Mouse (Mus musculus) ES-Bruce4 (cell line): ENCODE data around the gene Gm3233.
"Not testable (repeated sequence)": the region's sequence is repeated elsewhere in the genome, so short reads cannot be mapped to it uniquely, and the experiment has no call there.

Source experiments
- CTCF ChIP-seq: IDR thresholded peaks from one replicate; pipeline ENCODE4 v1.8.1; 2011; ENCODE audit warnings: low read depth, low read length
- POLR2A ChIP-seq: IDR thresholded peaks from one replicate; pipeline ENCODE4 v1.8.1; 2011; ENCODE audit warnings: low read length; ENCODE audit not compliant: insufficient read depth

DNA sequence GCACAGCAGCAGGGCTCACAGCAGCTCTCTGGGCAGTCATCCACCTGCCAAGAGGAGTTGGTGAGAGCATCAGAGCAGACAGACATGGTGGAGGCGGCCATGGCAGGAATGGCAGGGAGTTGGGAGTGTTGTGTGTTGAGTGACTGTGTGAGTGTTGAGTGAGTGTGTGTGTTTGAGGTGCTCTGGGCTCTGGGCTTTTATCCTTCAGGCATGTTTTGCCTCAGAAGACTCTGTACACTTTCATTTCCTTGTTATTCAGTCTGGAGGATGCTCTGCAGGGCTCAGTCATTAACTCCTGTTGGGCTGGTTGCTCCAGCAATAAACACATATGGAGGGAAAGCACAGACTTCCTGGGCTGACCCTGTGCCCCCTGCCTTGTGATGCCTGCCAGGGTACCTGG lies 11.7 kb upstream of the Gm3233 start, which contains the start of gene Gm3238:
- TF ChIP-seq CTCF, POLR2A: not testable (repeated sequence)
